Mouse (Mus musculus) embryonic facial prominence, embryonic 13.5 days (tissue): ENCODE measurements around the gene Gm7073. TPM values are rescaled to one million over a fixed set of nuclear protein-coding genes. Genes with fewer than 3 reads are reported as not detected.

Source experiments
- ATAC-seq: fragments of 200-750 bp; cut with Nextera tagmentation; 2 replicates; pipeline ENCODE4 v1.8.0; 2017; ENCODE audit warnings: low read depth; ENCODE audit not compliant: insufficient number of reproducible peaks, insufficient read depth, low FRiP score, low TSS enrichment
- H3K27ac ChIP-seq: fragments of 300-500 bp; sonication (generic); 2 replicates; pipeline ENCODE4 v1.5.1; 2015; ENCODE audit warnings: moderate library complexity, mild to moderate bottlenecking, inconsistent platforms
- H3K27me3 ChIP-seq: fragments of 300-500 bp; sonication (generic); 2 replicates; pipeline ENCODE4 v1.6.1; 2015; ENCODE audit warnings: mild to moderate bottlenecking, inconsistent platforms
- H3K36me3 ChIP-seq: fragments of 300-500 bp; sonication (generic); 2 replicates; pipeline ENCODE4 v1.6.1; 2015; ENCODE audit warnings: mild to moderate bottlenecking, inconsistent platforms
- H3K4me1 ChIP-seq: fragments of 300-500 bp; sonication (generic); 2 replicates; pipeline ENCODE4 v1.6.1; 2015; ENCODE audit warnings: inconsistent platforms
- H3K4me2 ChIP-seq: fragments of 300-500 bp; sonication (generic); 2 replicates; pipeline ENCODE4 v1.6.1; 2015; ENCODE audit warnings: moderate library complexity, mild to moderate bottlenecking, inconsistent platforms
- H3K4me3 ChIP-seq: fragments of 300-500 bp; sonication (generic); 2 replicates; pipeline ENCODE4 v1.5.1; 2015; ENCODE audit warnings: mild to moderate bottlenecking, inconsistent platforms
- H3K9ac ChIP-seq: fragments of 300-500 bp; sonication (generic); 2 replicates; pipeline ENCODE4 v1.6.1; 2015; ENCODE audit warnings: mild to moderate bottlenecking, inconsistent platforms
- H3K9me3 ChIP-seq: fragments of 300-500 bp; sonication (generic); 2 replicates; pipeline ENCODE4 v1.6.1; 2016; ENCODE audit warnings: inconsistent platforms
- WGBS: fragments of 180-500 bp; shearing (Covaris S2); methylation state at CpG from one replicate; pipeline ENCODE4 v1.1.7; 2015; ENCODE audit warnings: mixed read lengths; 5-methylcytosine and 5-hydroxymethylcytosine counted together
- polyA plus RNA-seq: library from polyadenylated mRNA; unstranded; fragments of >200 nt; fragmentation: Nextera tagmentation; extraction: Ambion mirVana; gene quantifications from 2 replicates; pipeline ENCODE4 v1.2.1, GENCODE M21; 2015

Gene Gm7073
- not detected in 2 replicates for polyA plus RNA-seq

- peaks cover 4% of the 10 kb centered on the region; the same call in 1 of the 2 replicates for H3K27me3 ChIP-seq
- no peaks in the 10 kb centered on the region for H3K9me3 ChIP-seq
Observed at GRCm38 (mm10) chrX:60539149-60539548, at the start of gene Gm7073. Gm7073 (minus strand) TSS chrX:60539249.

DNA sequence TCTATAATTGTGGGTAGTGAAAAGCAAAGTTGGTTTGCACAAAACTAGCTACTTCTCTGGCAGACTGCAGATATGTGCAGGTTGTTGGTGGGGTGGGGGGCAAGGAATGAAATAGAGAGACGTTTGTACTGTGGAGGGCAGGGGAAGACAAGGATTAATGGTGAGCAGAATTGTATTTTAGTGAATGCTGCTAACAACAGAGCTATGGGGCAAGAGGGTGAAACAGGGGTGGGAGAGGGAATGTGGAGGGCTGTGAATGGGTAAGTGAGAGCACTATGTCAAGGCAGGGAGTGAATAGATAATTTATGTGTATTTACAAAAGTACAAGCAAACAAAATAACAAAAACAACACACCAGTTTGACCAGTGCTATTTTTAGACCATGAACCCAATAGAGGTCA, 31.5 kb upstream of the Gm7073 start:
- Histone ChIP-seq H3K9ac (no peak overlapping the region), H3K4me3 (no peak overlapping the region), H3K4me1 (no peaks in the 10 kb centered on the region), H3K27me3 (no peaks in the 10 kb centered on the region), H3K9me3 (no peaks in the 10 kb centered on the region), H3K36me3 (no peaks in the 10 kb centered on the region), H3K27ac (no peak overlapping the region), H3K4me2 (no peak overlapping the region)
- ATAC-seq = no peak
- 34% methylated on average over 1 of the region's 1 CpGs for WGBS

More at GRCm38 (mm10) chrX:60539149-60539548, at the start of gene Gm7073:
- Histone ChIP-seq H3K4me1 (no peaks in the 10 kb centered on the region), H3K36me3 (no peaks in the 10 kb centered on the region), H3K9ac (no peak within 1 kb of the TSS), H3K4me3 (no peak within 1 kb of the TSS), H3K27ac (no peak within 1 kb of the TSS), H3K4me2 (no peak within 1 kb of the TSS)
- ATAC-seq = no peak

DNA sequence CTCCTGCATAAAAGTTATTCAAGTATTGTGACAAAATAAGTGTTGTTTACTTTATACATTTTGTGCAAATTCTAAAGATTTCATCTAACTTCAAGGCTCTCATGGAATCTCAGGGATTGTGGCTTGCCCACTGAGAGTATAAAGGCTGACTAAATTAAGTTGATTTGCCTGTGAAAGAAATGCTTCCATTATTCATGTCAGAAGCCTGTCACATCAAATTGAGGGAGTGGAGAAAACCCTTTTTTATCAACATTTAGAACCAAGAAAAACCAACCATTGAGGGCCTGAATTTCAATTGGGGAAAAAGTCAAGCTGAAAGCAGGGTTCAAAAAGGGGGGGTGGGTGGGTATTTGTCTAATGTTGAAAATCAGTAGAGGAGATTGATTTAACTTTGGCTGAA, 30.0 kb upstream of the Gm7073 start:
- H3K4me2 ChIP-seq = no peak overlapping the region
- H3K27me3 ChIP-seq = no peaks in the 10 kb centered on the region
- H3K4me3 ChIP-seq = no peak overlapping the region
- no peaks in the 10 kb centered on the region for H3K4me1 ChIP-seq
- no peaks in the 10 kb centered on the region for H3K9me3 ChIP-seq
- no peak overlapping the region for H3K9ac ChIP-seq
- no peak for ATAC-seq
- no peak overlapping the region for H3K27ac ChIP-seq
- H3K36me3 ChIP-seq = no peaks in the 10 kb centered on the region

GRCm38 (mm10) chrX:60555242-60555641, 16.2 kb upstream of the Gm7073 start:
- H3K4me3 ChIP-seq = no peak overlapping the region
- H3K9me3 ChIP-seq = no peaks in the 10 kb centered on the region
- H3K27ac ChIP-seq = no peak overlapping the region
- no peak overlapping the region for H3K4me2 ChIP-seq
- no peaks in the 10 kb centered on the region for H3K4me1 ChIP-seq
- H3K36me3 ChIP-seq = no peaks in the 10 kb centered on the region
- ATAC-seq = no peak
- no peaks in the 10 kb centered on the region for H3K27me3 ChIP-seq
- 33% methylated on average over 4 of the region's 4 CpGs for WGBS
- no peak overlapping the region for H3K9ac ChIP-seq

DNA sequence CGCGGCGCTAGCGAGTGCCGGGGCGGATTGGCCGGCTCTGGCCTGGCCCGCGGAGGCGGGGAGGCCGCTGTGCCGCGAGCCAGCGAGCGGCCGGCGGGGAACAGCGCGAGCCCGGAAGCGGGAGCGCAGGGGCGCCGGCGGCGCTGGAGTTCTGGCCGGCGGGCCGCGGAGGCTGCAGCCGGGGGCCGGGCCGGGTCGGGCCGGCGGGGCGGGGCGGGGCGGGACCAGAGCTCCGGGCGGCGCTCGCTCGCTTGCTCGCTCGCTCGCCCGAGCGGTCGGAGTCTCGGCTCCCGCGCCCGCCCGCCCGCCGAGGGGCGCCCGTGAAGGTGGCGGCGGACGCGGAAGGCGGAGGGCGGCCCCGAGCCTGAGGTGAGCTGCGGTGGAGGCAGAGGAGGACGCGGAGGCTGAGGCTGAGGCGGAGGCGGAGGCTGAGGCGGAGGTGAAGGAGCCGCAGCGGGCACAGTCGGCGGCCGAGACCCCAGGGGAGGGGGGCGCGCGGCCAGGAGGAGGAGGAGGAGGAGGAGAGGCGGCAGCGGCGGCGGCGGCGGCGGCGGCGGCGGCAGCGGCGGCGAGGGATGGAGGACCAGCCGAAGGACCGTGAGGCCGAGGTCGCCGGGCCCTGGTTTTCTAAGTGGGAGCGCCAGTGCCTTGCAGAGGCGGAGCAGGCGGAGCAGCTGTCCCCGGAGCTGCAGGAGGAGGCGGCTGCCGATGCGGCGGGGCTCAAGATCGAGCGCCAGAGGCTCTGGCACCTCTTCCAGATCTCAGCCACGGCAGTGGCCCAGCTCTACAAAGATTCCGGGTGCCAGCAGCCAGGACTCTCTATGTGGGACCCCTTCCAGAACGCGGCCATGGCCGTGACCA, 8.6 kb upstream of the Gm7073 start:
- peak; percentile 81 for ATAC-seq
- H3K36me3 ChIP-seq = no peaks in the 10 kb centered on the region
- peaks cover 16% of the 10 kb centered on the region for H3K27me3 ChIP-seq
- H3K27ac ChIP-seq = peak overlapping the region; percentile 28; the same call in 1 of the 2 replicates
- H3K4me2 ChIP-seq = peak overlapping the region; percentile 60
- H3K4me1 ChIP-seq = no peaks in the 10 kb centered on the region
- 25% methylated on average over 34 of the region's 113 CpGs for WGBS
- peak overlapping the region; percentile 70 for H3K9ac ChIP-seq
- H3K9me3 ChIP-seq = no peaks in the 10 kb centered on the region
- H3K4me3 ChIP-seq = peak overlapping the region; percentile 53

DNA sequence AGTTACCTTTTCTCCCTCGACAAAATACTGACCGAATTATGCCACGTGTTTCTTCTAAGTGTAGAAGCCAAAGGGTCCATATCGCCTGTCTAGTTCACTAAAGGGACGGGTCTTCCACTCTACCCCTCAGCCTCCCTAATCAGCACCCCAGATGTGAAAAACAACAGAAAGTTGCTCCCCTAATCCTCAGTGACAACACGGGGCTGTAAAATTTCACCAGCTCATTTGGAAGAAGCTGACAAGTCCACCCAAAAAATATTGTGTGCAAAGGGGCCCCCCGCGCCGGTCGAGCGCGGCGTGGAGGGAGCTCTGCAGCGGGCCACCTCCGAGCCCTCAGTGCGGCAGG, 8.0 kb upstream of the Gm7073 start:
- ATAC-seq = no peak

GRCm38 (mm10) chrX:60545906-60546305, 6.9 kb upstream of the Gm7073 start:
- H3K9me3 ChIP-seq = no peaks in the 10 kb centered on the region
- ATAC-seq = no peak
- no peak overlapping the region for H3K27ac ChIP-seq
- no peak overlapping the region for H3K9ac ChIP-seq
- peaks cover 16% of the 10 kb centered on the region for H3K27me3 ChIP-seq
- H3K4me3 ChIP-seq = no peak overlapping the region
- no peaks in the 10 kb centered on the region for H3K4me1 ChIP-seq
- no peaks in the 10 kb centered on the region for H3K36me3 ChIP-seq
- H3K4me2 ChIP-seq = no peak overlapping the region
- WGBS = 43% methylated on average over 3 of the region's 3 CpGs

More for the DNA sequence above, 8.0 kb upstream of the Gm7073 start:
- H3K4me1 ChIP-seq = no peaks in the 10 kb centered on the region
- no peaks in the 10 kb centered on the region for H3K36me3 ChIP-seq
- peak overlapping the region; percentile 70 for H3K9ac ChIP-seq
- peak overlapping the region; percentile 53 for H3K4me3 ChIP-seq
- no peaks in the 10 kb centered on the region for H3K9me3 ChIP-seq
- 21% methylated on average over 16 of the region's 16 CpGs for WGBS
- no peak overlapping the region for H3K27ac ChIP-seq
- H3K4me2 ChIP-seq = peak overlapping the region; percentile 60
- H3K27me3 ChIP-seq = peaks cover 16% of the 10 kb centered on the region

- no peak overlapping the region for H3K4me2 ChIP-seq
- 22% methylated on average over 1 of the region's 1 CpGs for WGBS
- H3K4me1 ChIP-seq = no peaks in the 10 kb centered on the region
- no peak overlapping the region for H3K27ac ChIP-seq
- H3K4me3 ChIP-seq = no peak overlapping the region
- ATAC-seq = no peak
- no peak overlapping the region for H3K9ac ChIP-seq
- H3K9me3 ChIP-seq = no peaks in the 10 kb centered on the region
- H3K36me3 ChIP-seq = no peaks in the 10 kb centered on the region
- peaks cover 16% of the 10 kb centered on the region for H3K27me3 ChIP-seq
Observed at GRCm38 (mm10) chrX:60545444-60545843, 6.4 kb upstream of the Gm7073 start.

GRCm38 (mm10) chrX:60544098-60544497, 5.0 kb upstream of the Gm7073 start:
- no peak overlapping the region for H3K27ac ChIP-seq
- H3K9ac ChIP-seq = no peak overlapping the region
- H3K9me3 ChIP-seq = no peaks in the 10 kb centered on the region
- no peak overlapping the region for H3K4me3 ChIP-seq
- H3K4me1 ChIP-seq = no peaks in the 10 kb centered on the region
- no peaks in the 10 kb centered on the region for H3K36me3 ChIP-seq
- no peak overlapping the region for H3K4me2 ChIP-seq
- H3K27me3 ChIP-seq = peaks cover 16% of the 10 kb centered on the region
- ATAC-seq = no peak
- 49% methylated on average over 4 of the region's 4 CpGs for WGBS

- Histone ChIP-seq H3K4me3 (no peak overlapping the region), H3K4me1 (no peaks in the 10 kb centered on the region), H3K4me2 (no peak overlapping the region), H3K27me3 (peaks cover 8% of the 10 kb centered on the region; the same call in 1 of the 2 replicates), H3K27ac (no peak overlapping the region), H3K36me3 (no peaks in the 10 kb centered on the region), H3K9ac (no peak overlapping the region), H3K9me3 (no peaks in the 10 kb centered on the region)
- no peak for ATAC-seq
- WGBS = 48% methylated on average over 1 of the region's 1 CpGs
Observed at GRCm38 (mm10) chrX:60542901-60543300, 3.9 kb upstream of the Gm7073 start.

DNA sequence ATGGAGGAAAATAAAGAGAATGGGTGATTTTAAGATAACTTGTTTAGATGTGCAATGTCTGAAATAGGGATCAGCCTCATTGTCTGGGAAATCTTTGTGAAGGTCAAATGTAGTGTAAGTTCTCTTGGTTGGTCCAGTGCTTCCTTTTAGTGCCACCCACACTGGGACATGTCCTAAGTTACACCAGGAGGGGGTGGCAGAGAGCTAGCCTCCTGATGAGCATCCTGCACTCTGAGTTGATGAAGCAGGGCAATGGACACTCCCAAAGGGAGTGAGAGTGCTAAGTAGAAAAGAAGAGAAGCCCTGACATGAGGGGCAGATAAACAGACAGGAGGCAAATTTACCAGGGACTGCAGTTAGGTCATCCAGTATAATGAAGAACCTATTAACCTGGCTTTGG, 35.1 kb downstream of the Gm7073 start:
- no peaks in the 10 kb centered on the region for H3K4me1 ChIP-seq
- no peaks in the 10 kb centered on the region for H3K36me3 ChIP-seq
- no peak overlapping the region for H3K4me2 ChIP-seq
- H3K4me3 ChIP-seq = no peak overlapping the region
- H3K27ac ChIP-seq = no peak overlapping the region
- H3K27me3 ChIP-seq = no peaks in the 10 kb centered on the region
- H3K9ac ChIP-seq = no peak overlapping the region
- no peak for ATAC-seq
- no peaks in the 10 kb centered on the region for H3K9me3 ChIP-seq

DNA sequence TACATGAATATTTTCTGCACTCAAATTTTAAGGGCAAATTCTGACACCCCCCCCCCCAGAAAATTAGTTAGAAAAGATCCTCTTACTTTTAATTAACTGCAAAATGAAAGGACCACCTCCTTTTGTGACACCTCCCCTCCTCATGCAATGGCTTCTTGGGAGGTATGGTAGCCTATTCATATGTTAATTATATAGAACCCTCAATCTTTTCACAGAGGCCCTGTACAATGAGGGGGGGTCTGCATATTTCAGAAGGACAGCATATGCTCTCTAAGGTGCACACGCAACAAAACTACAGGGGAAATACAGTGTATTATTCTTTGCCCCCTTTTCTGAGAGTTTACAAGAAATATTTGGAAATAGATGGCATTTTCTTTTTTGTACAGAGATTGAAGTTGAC, 41.3 kb downstream of the Gm7073 start:
- no peak overlapping the region for H3K27ac ChIP-seq
- H3K4me2 ChIP-seq = no peak overlapping the region
- H3K4me3 ChIP-seq = no peak overlapping the region
- ATAC-seq = no peak
- H3K36me3 ChIP-seq = no peaks in the 10 kb centered on the region
- H3K9me3 ChIP-seq = no peaks in the 10 kb centered on the region
- no peaks in the 10 kb centered on the region for H3K27me3 ChIP-seq
- H3K4me1 ChIP-seq = no peaks in the 10 kb centered on the region
- 78% methylated on average over 1 of the region's 1 CpGs for WGBS
- no peak overlapping the region for H3K9ac ChIP-seq
